Mouse (Mus musculus): Measurements from ENCODE around the gene Josd1. TPM values are rescaled to one million over a fixed set of nuclear protein-coding genes. Genes with fewer than 3 reads are reported as not detected.

Josd1 gene
- polyA plus RNA-seq, 1 experiment from 2014 or later = 20.6 TPM

DNA sequence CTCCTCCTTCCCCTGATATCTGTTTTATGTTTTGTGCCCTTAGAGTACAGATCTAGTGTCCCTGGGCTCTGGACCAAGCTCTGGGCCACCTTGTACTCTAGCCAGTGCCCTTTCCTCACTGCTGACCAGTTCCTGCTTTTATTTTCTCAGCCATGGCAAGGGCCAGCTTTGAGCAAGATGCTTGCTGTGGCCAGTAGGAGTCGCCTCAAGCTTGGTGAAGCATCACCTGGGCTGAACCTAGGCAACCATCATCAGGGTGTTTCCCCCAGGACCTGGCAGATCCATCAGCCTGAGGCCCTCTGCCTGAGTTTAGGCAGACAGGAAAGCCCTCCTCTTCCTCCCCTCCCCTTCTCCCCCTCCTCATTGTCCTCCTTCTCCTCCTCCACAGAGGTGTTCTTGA is 35.7 kb upstream of the Josd1 start:
- no peak overlapping the region for H3K4me3 ChIP-seq (ENCODE audit: low read depth, low read length)
- no peak overlapping the region for H3K9ac ChIP-seq (ENCODE audit: low read depth, low read length)
- no peaks in the 10 kb centered on the region for H3K4me1 ChIP-seq (ENCODE audit: control insufficient read depth, insufficient read depth, low read length)
- no peaks in the 10 kb centered on the region for H3K9me3 ChIP-seq (replicated peaks; ENCODE audit: control insufficient read depth, low read length, poor library complexity, severe bottlenecking)
- peaks cover 49% of the 10 kb centered on the region for H3K36me3 ChIP-seq (ENCODE audit: control insufficient read depth, insufficient read depth, low read length)
- WGBS = 12% methylated on average over 1 of the region's 1 CpGs
- peak overlapping the region; percentile 23 for H3K27ac ChIP-seq (ENCODE audit: low read length)
- no peaks in the 10 kb centered on the region for H3K27me3 ChIP-seq (ENCODE audit: control insufficient read depth, insufficient read depth, low read depth, low read length)
- no peak overlapping the region for H3K4me2 ChIP-seq (ENCODE audit: low read length)
- ATAC-seq = no peak

DNA sequence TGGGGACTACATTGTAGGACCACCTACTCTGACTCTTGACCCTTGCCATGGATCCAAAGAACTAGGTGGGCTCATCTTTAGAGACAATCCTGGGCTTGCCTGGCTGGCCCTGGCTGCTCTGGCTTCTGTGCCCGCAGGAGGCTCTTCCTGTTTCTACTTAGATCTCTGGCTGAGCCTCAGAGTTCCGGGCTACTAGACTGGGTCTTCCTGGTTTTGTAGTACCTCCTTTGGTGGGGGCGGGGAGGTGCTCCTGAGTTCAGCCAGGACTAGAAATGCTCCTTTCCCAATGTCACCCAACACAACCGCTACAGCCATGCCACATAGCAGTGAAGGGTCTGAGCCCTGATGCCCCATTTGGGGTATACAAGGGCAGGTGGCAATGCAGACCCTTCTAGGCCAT is 33.1 kb upstream of the Josd1 start:
- Histone ChIP-seq H3K36me3 (ENCODE audit: control insufficient read depth, insufficient read depth, low read length) (peaks cover 40% of the 10 kb centered on the region), H3K4me1 (ENCODE audit: control insufficient read depth, insufficient read depth, low read length) (no peaks in the 10 kb centered on the region), H3K9me3 (replicated peaks; ENCODE audit: control insufficient read depth, low read length, poor library complexity, severe bottlenecking) (no peaks in the 10 kb centered on the region), H3K9ac (ENCODE audit: low read depth, low read length) (no peak overlapping the region), H3K4me3 (ENCODE audit: low read depth, low read length) (no peak overlapping the region), H3K4me2 (ENCODE audit: low read length) (no peak overlapping the region), H3K27me3 (ENCODE audit: control insufficient read depth, insufficient read depth, low read depth, low read length) (no peaks in the 10 kb centered on the region), H3K27ac (ENCODE audit: low read length) (no peak overlapping the region)
- WGBS = 93% methylated on average over 4 of the region's 4 CpGs
- no peak for ATAC-seq

DNA sequence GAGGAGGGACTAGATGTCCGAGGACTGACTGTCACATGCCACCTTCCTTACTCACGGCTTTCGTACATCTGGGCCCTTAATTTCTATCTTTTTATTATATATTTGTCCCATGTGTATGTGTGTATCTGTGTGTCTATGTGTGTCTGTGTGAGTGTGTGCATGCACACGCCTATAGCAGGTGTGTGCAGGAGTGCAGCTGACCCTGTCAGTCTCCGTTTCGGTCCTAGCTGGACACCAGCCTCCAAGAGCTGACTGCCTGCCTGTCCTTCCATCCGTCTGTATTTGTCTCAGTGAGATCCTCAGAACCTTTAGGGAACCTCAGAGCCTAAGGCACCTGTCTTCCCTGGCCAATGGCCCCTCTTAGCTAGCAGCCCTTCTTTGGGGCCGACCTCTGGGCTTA is 32.5 kb upstream of the Josd1 start:
- Histone ChIP-seq H3K27me3 (ENCODE audit: control insufficient read depth, insufficient read depth, low read depth, low read length) (no peaks in the 10 kb centered on the region), H3K9ac (ENCODE audit: low read depth, low read length) (no peak overlapping the region), H3K4me3 (ENCODE audit: low read depth, low read length) (no peak overlapping the region), H3K9me3 (replicated peaks; ENCODE audit: control insufficient read depth, low read length, poor library complexity, severe bottlenecking) (no peaks in the 10 kb centered on the region), H3K36me3 (ENCODE audit: control insufficient read depth, insufficient read depth, low read length) (peaks cover 41% of the 10 kb centered on the region), H3K4me1 (ENCODE audit: control insufficient read depth, insufficient read depth, low read length) (no peaks in the 10 kb centered on the region), H3K4me2 (ENCODE audit: low read length) (no peak overlapping the region), H3K27ac (ENCODE audit: low read length) (no peak overlapping the region)
- no peak for ATAC-seq
- 88% methylated on average over 8 of the region's 8 CpGs for WGBS

GRCm38 (mm10) chr15:79716710-79717109 is 29.0 kb upstream of the Josd1 start:
- peaks cover 42% of the 10 kb centered on the region for H3K36me3 ChIP-seq (ENCODE audit: control insufficient read depth, insufficient read depth, low read length)
- H3K27ac ChIP-seq (ENCODE audit: low read length) = no peak overlapping the region
- H3K4me1 ChIP-seq (ENCODE audit: control insufficient read depth, insufficient read depth, low read length) = no peaks in the 10 kb centered on the region
- no peaks in the 10 kb centered on the region for H3K27me3 ChIP-seq (ENCODE audit: control insufficient read depth, insufficient read depth, low read depth, low read length)
- H3K9me3 ChIP-seq (replicated peaks; ENCODE audit: control insufficient read depth, low read length, poor library complexity, severe bottlenecking) = no peaks in the 10 kb centered on the region
- ATAC-seq = no peak
- H3K4me3 ChIP-seq (ENCODE audit: low read depth, low read length) = no peak overlapping the region
- H3K4me2 ChIP-seq (ENCODE audit: low read length) = no peak overlapping the region
- WGBS = 81% methylated on average over 6 of the region's 6 CpGs
- H3K9ac ChIP-seq (ENCODE audit: low read depth, low read length) = no peak overlapping the region

GRCm38 (mm10) chr15:79715646-79716045 is 27.9 kb upstream of the Josd1 start:
- no peak overlapping the region for H3K4me3 ChIP-seq (ENCODE audit: low read depth, low read length)
- no peaks in the 10 kb centered on the region for H3K27me3 ChIP-seq (ENCODE audit: control insufficient read depth, insufficient read depth, low read depth, low read length)
- no peaks in the 10 kb centered on the region for H3K9me3 ChIP-seq (replicated peaks; ENCODE audit: control insufficient read depth, low read length, poor library complexity, severe bottlenecking)
- H3K4me2 ChIP-seq (ENCODE audit: low read length) = no peak overlapping the region
- no peaks in the 10 kb centered on the region for H3K4me1 ChIP-seq (ENCODE audit: control insufficient read depth, insufficient read depth, low read length)
- no peak overlapping the region for H3K27ac ChIP-seq (ENCODE audit: low read length)
- no peak overlapping the region for H3K9ac ChIP-seq (ENCODE audit: low read depth, low read length)
- 96% methylated on average over 7 of the region's 7 CpGs for WGBS
- no peak for ATAC-seq
- peaks cover 46% of the 10 kb centered on the region for H3K36me3 ChIP-seq (ENCODE audit: control insufficient read depth, insufficient read depth, low read length)

- 89% methylated on average over 5 of the region's 5 CpGs for WGBS
- no peaks in the 10 kb centered on the region for H3K27me3 ChIP-seq (ENCODE audit: control insufficient read depth, insufficient read depth, low read depth, low read length)
- H3K9me3 ChIP-seq (replicated peaks; ENCODE audit: control insufficient read depth, low read length, poor library complexity, severe bottlenecking) = no peaks in the 10 kb centered on the region
- H3K4me2 ChIP-seq (ENCODE audit: low read length) = no peak overlapping the region
- H3K4me3 ChIP-seq (ENCODE audit: low read depth, low read length) = no peak overlapping the region
- H3K4me1 ChIP-seq (ENCODE audit: control insufficient read depth, insufficient read depth, low read length) = no peaks in the 10 kb centered on the region
- no peak overlapping the region for H3K27ac ChIP-seq (ENCODE audit: low read length)
- no peak for ATAC-seq
- peaks cover 29% of the 10 kb centered on the region for H3K36me3 ChIP-seq (ENCODE audit: control insufficient read depth, insufficient read depth, low read length)
- no peak overlapping the region for H3K9ac ChIP-seq (ENCODE audit: low read depth, low read length)
Measured at GRCm38 (mm10) chr15:79708229-79708822, 20.6 kb upstream of the Josd1 start.

- H3K4me1 ChIP-seq (ENCODE audit: control insufficient read depth, insufficient read depth, low read length) = no peaks in the 10 kb centered on the region
- no peak overlapping the region for H3K27ac ChIP-seq (ENCODE audit: low read length)
- H3K27me3 ChIP-seq (ENCODE audit: control insufficient read depth, insufficient read depth, low read depth, low read length) = no peaks in the 10 kb centered on the region
- no peak overlapping the region for H3K4me2 ChIP-seq (ENCODE audit: low read length)
- no peak overlapping the region for H3K4me3 ChIP-seq (ENCODE audit: low read depth, low read length)
- no peaks in the 10 kb centered on the region for H3K9me3 ChIP-seq (replicated peaks; ENCODE audit: control insufficient read depth, low read length, poor library complexity, severe bottlenecking)
- 85% methylated on average over 17 of the region's 17 CpGs for WGBS
- H3K9ac ChIP-seq (ENCODE audit: low read depth, low read length) = no peak overlapping the region
- ATAC-seq = no peak
- H3K36me3 ChIP-seq (ENCODE audit: control insufficient read depth, insufficient read depth, low read length) = peaks cover 19% of the 10 kb centered on the region
Measured at GRCm38 (mm10) chr15:79706603-79707214, 19.0 kb upstream of the Josd1 start.

- no peak overlapping the region for H3K27ac ChIP-seq (ENCODE audit: low read length)
- no peak overlapping the region for H3K4me2 ChIP-seq (ENCODE audit: low read length)
- WGBS = 81% methylated on average over 9 of the region's 9 CpGs
- no peaks in the 10 kb centered on the region for H3K36me3 ChIP-seq (ENCODE audit: control insufficient read depth, insufficient read depth, low read length)
- H3K9ac ChIP-seq (ENCODE audit: low read depth, low read length) = no peak overlapping the region
- no peaks in the 10 kb centered on the region for H3K27me3 ChIP-seq (ENCODE audit: control insufficient read depth, insufficient read depth, low read depth, low read length)
- no peak for ATAC-seq
- no peak overlapping the region for H3K4me3 ChIP-seq (ENCODE audit: low read depth, low read length)
- H3K9me3 ChIP-seq (replicated peaks; ENCODE audit: control insufficient read depth, low read length, poor library complexity, severe bottlenecking) = no peaks in the 10 kb centered on the region
- H3K4me1 ChIP-seq (ENCODE audit: control insufficient read depth, insufficient read depth, low read length) = peaks cover 9% of the 10 kb centered on the region
Measured at GRCm38 (mm10) chr15:79697558-79698187, 10.0 kb upstream of the Josd1 start.

- no peaks in the 10 kb centered on the region for H3K9me3 ChIP-seq (replicated peaks; ENCODE audit: control insufficient read depth, low read length, poor library complexity, severe bottlenecking)
- H3K4me2 ChIP-seq (ENCODE audit: low read length) = no peak overlapping the region
- H3K4me1 ChIP-seq (ENCODE audit: control insufficient read depth, insufficient read depth, low read length) = peaks cover 15% of the 10 kb centered on the region
- WGBS = 63% methylated on average over 6 of the region's 6 CpGs
- H3K9ac ChIP-seq (ENCODE audit: low read depth, low read length) = no peak overlapping the region
- H3K27ac ChIP-seq (ENCODE audit: low read length) = no peak overlapping the region
- H3K36me3 ChIP-seq (ENCODE audit: control insufficient read depth, insufficient read depth, low read length) = no peaks in the 10 kb centered on the region
- H3K27me3 ChIP-seq (ENCODE audit: control insufficient read depth, insufficient read depth, low read depth, low read length) = no peaks in the 10 kb centered on the region
- no peak overlapping the region for H3K4me3 ChIP-seq (ENCODE audit: low read depth, low read length)
- no peak for ATAC-seq
Measured at GRCm38 (mm10) chr15:79697011-79697410, 9.3 kb upstream of the Josd1 start.

Measured in midbrain, embryonic 16.5 days (tissue).